Mouse (Mus musculus) cerebral cortex, adult 2 months (tissue): ENCODE data around the gene H2al3.

ENCODE experiments used
- WGBS: fragments of 180-500 bp; shearing (Covaris S2); methylation state at CpG from one replicate; pipeline ENCODE4 v1.1.7; 2018; 5-methylcytosine and 5-hydroxymethylcytosine counted together

Gene H2al3

GRCm38 (mm10) chrX:9849403-9849802, at the start of gene H2al3:
H2al3 (plus strand) TSS chrX:9849703.
- WGBS: 54% methylated on average over 1 of the region's 1 CpGs

- WGBS: 52% methylated on average over 1 of the region's 1 CpGs
These were observed 39.4 kb upstream of the H2al3 start for GRCm38 (mm10) chrX:9810101-9810500.

- WGBS: 69% methylated on average over 2 of the region's 2 CpGs
These were observed 14.7 kb upstream of the H2al3 start for GRCm38 (mm10) chrX:9834779-9835178.

- 89% methylated on average over 3 of the region's 3 CpGs for WGBS
These were observed 2.9 kb upstream of the H2al3 start, which contains the start of gene Hypm for GRCm38 (mm10) chrX:9846628-9847027. Hypm (plus strand) TSS chrX:9846928.

GRCm38 (mm10) chrX:9861859-9862258, 12.4 kb downstream of the H2al3 start:
- 87% methylated on average over 2 of the region's 2 CpGs for WGBS

- WGBS: 88% methylated on average over 2 of the region's 2 CpGs
These were observed 26.0 kb downstream of the H2al3 start for GRCm38 (mm10) chrX:9875519-9875918.

GRCm38 (mm10) chrX:9885322-9885721, 35.8 kb downstream of the H2al3 start, which contains the start of gene Sytl5:
Sytl5 (plus strand) TSS chrX:9885622.
- WGBS: 83% methylated on average over 2 of the region's 2 CpGs
